Mouse (Mus musculus): ENCODE measurements around the gene Acsbg1. TPM values are rescaled to one million over a fixed set of nuclear protein-coding genes. Genes with fewer than 3 reads are reported as not detected.
"Not testable (repeated sequence)": the region's sequence is repeated elsewhere in the genome, so short reads cannot be mapped to it uniquely, and the experiment has no call there.

Acsbg1 gene
- polyA plus RNA-seq, 1 experiment, result not detected

DNA sequence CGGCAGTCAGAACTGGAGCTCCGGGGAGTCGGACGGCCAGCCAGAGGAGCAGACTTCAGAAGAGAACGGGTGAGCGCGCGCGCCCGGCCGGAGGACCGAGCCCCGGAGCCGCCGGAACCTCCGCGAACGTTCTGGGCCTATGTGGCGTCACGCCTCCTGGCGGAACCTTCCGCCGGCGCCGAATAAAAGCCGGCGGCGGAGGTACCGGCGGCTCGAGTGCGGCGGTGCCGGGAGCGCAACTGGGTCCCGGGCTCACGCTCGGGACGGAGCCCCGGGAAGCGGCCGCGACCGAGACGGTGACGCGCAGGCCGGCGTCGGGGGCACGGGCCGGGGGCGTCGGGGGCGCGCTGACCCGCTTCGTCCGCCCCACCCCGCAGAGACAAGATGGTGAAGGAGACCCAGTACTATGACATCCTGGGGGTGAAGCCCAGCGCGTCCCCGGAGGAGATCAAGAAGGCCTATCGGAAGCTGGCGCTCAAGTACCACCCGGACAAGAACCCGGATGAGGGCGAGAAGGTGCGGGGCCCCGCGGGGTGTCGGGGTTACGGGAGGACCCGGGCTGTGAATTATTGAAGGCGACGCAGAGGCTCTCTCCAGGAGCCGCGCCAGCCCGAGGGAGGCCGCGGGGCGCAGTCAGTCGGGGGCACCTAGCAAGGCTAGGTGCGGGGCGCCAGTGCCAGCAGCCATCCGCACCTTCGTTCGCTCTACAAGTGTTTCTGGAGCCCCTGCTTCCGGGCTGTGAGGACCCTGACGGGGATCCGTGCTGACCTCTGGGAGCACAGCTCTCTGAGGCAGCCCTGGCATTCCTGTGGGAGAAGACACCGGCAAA is 37.9 kb upstream of the Acsbg1 start:
- WGBS, result under 1% methylated on average over 92 of the region's 92 CpGs
- H3K4me1 ChIP-seq (ENCODE audit: control insufficient read depth, insufficient read depth, low read length), result no peaks in the 10 kb centered on the region; the same call in 1 of the 2 replicates
- TF ChIP-seq POLR2A (IDR thresholded peaks at IDR 0.05; ENCODE audit: borderline replicate concordance, control insufficient read depth, low read depth, low read length), result peak; percentile 66; the same call in 1 of the 2 replicates
- no peak for TF ChIP-seq CTCF (IDR thresholded peaks at IDR 0.05; ENCODE audit: control insufficient read depth, insufficient read depth, low read length)
- peak overlapping the region; percentile 78 for H3K27ac ChIP-seq (ENCODE audit: control insufficient read depth, insufficient read depth, low read depth, low read length, poor library complexity)
- peak overlapping the region; percentile 62 for H3K4me3 ChIP-seq (replicated peaks; ENCODE audit: control insufficient read depth, low read depth, low read length)

DNA sequence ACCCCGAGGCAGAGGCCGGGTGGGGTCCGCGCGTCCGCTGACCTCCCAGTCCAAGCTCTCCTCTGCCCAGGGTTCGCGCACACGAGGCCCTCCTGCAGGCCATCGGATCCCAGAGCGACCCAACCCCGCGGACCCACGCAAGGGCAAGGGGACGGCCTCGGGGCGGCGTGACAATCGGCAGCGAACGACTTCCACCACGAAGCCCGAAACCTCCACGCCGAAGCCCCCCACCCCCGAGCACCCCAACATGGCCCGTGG is 37.3 kb upstream of the Acsbg1 start:
- TF ChIP-seq POLR2A (IDR thresholded peaks at IDR 0.05; ENCODE audit: borderline replicate concordance, control insufficient read depth, low read depth, low read length) (no peak), CTCF (IDR thresholded peaks at IDR 0.05; ENCODE audit: control insufficient read depth, insufficient read depth, low read length) (no peak)
- Histone ChIP-seq H3K27ac (ENCODE audit: control insufficient read depth, insufficient read depth, low read depth, low read length, poor library complexity) (peak overlapping the region; percentile 78), H3K4me1 (ENCODE audit: control insufficient read depth, insufficient read depth, low read length) (no peaks in the 10 kb centered on the region), H3K4me3 (replicated peaks; ENCODE audit: control insufficient read depth, low read depth, low read length) (peak overlapping the region; percentile 62)
- 7% methylated on average over 27 of the region's 27 CpGs for WGBS

GRCm38 (mm10) chr9:54698318-54699086 is 36.8 kb upstream of the Acsbg1 start, which contains the start of gene Dnaja4:
Gene Dnaja4, plus strand, starts transcription at chr9:54698873.
- Histone ChIP-seq H3K4me1 (ENCODE audit: control insufficient read depth, insufficient read depth, low read length) (no peaks in the 10 kb centered on the region), H3K4me3 (replicated peaks; ENCODE audit: control insufficient read depth, low read depth, low read length) (peak within 1 kb of the TSS; percentile 62), H3K27ac (ENCODE audit: control insufficient read depth, insufficient read depth, low read depth, low read length, poor library complexity) (peak within 1 kb of the TSS; percentile 78)
- TF ChIP-seq POLR2A (IDR thresholded peaks at IDR 0.05; ENCODE audit: borderline replicate concordance, control insufficient read depth, low read depth, low read length) (peak; percentile 40; the same call in 1 of the 2 replicates), CTCF (IDR thresholded peaks at IDR 0.05; ENCODE audit: control insufficient read depth, insufficient read depth, low read length) (no peak)
- WGBS, result 63% methylated on average over 17 of the region's 17 CpGs

GRCm38 (mm10) chr9:54691241-54691805 is 29.7 kb upstream of the Acsbg1 start:
- not testable (repeated sequence) for H3K27ac ChIP-seq (ENCODE audit: control insufficient read depth, insufficient read depth, low read depth, low read length, poor library complexity); H3K4me1 ChIP-seq (ENCODE audit: control insufficient read depth, insufficient read depth, low read length); H3K4me3 ChIP-seq (replicated peaks; ENCODE audit: control insufficient read depth, low read depth, low read length)
- WGBS, result 3% methylated on average over 31 of the region's 31 CpGs

DNA sequence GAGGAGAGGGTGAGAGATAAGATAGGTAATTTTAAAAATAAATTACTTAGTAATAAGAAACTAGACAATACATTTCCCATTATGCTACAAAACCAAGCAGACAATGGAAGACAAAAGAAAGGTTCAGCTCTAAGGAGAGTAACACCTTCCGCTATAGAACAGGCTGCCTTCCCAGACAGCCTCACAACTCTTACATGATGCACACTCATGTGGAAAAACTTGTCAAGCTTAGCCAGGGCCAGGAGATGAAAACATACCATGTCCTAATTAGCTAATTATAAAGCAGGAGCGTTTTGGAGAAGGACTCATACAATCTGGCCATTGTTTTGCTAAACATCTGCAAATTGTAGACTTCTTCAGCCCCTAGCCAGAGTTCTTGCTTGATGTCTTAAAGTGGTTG is 29.0 kb upstream of the Acsbg1 start:
- H3K4me1 ChIP-seq (ENCODE audit: control insufficient read depth, insufficient read depth, low read length); H3K4me3 ChIP-seq (replicated peaks; ENCODE audit: control insufficient read depth, low read depth, low read length); H3K27ac ChIP-seq (ENCODE audit: control insufficient read depth, insufficient read depth, low read depth, low read length, poor library complexity): not testable (repeated sequence)
- WGBS, result 81% methylated on average over 2 of the region's 2 CpGs

GRCm38 (mm10) chr9:54689446-54689845 is 27.8 kb upstream of the Acsbg1 start:
- Histone ChIP-seq H3K4me1 (ENCODE audit: control insufficient read depth, insufficient read depth, low read length) (no peaks in the 10 kb centered on the region), H3K4me3 (replicated peaks; ENCODE audit: control insufficient read depth, low read depth, low read length) (no peak overlapping the region), H3K27ac (ENCODE audit: control insufficient read depth, insufficient read depth, low read depth, low read length, poor library complexity) (no peak overlapping the region)
- no peak for TF ChIP-seq CTCF (IDR thresholded peaks at IDR 0.05; ENCODE audit: control insufficient read depth, insufficient read depth, low read length)
- TF ChIP-seq POLR2A (IDR thresholded peaks at IDR 0.05; ENCODE audit: borderline replicate concordance, control insufficient read depth, low read depth, low read length), result no peak
- 75% methylated on average over 8 of the region's 8 CpGs for WGBS

- WGBS, result 78% methylated on average over 14 of the region's 14 CpGs
- TF ChIP-seq CTCF (IDR thresholded peaks at IDR 0.05; ENCODE audit: control insufficient read depth, insufficient read depth, low read length), result no peak
- no peak for TF ChIP-seq POLR2A (IDR thresholded peaks at IDR 0.05; ENCODE audit: borderline replicate concordance, control insufficient read depth, low read depth, low read length)
- no peak overlapping the region for H3K27ac ChIP-seq (ENCODE audit: control insufficient read depth, insufficient read depth, low read depth, low read length, poor library complexity)
- no peaks in the 10 kb centered on the region for H3K4me1 ChIP-seq (ENCODE audit: control insufficient read depth, insufficient read depth, low read length)
- no peak overlapping the region for H3K4me3 ChIP-seq (replicated peaks; ENCODE audit: control insufficient read depth, low read depth, low read length)
Observed at GRCm38 (mm10) chr9:54687246-54688236, 25.9 kb upstream of the Acsbg1 start.
